Mouse (Mus musculus) sigmoid colon, adult 10 weeks (tissue): ENCODE data around the gene Slc22a23. TPM values are rescaled to one million over a fixed set of nuclear protein-coding genes. Genes with fewer than 3 reads are reported as not detected.

Experiments
- polyA plus RNA-seq: library from polyadenylated mRNA; stranded (reverse); fragments of 350-450 nt; fragmentation: Illumina TruSeq; extraction: RNeasy Lipid Tissue Mini Kit (QIAGEN cat#74804); gene quantifications from one replicate; pipeline ENCODE4 v1.2.3, GENCODE M21; 2014; ENCODE audit warnings: low read depth, low replicate concordance

The Slc22a23 gene
- 41.0 TPM for polyA plus RNA-seq

DNA sequence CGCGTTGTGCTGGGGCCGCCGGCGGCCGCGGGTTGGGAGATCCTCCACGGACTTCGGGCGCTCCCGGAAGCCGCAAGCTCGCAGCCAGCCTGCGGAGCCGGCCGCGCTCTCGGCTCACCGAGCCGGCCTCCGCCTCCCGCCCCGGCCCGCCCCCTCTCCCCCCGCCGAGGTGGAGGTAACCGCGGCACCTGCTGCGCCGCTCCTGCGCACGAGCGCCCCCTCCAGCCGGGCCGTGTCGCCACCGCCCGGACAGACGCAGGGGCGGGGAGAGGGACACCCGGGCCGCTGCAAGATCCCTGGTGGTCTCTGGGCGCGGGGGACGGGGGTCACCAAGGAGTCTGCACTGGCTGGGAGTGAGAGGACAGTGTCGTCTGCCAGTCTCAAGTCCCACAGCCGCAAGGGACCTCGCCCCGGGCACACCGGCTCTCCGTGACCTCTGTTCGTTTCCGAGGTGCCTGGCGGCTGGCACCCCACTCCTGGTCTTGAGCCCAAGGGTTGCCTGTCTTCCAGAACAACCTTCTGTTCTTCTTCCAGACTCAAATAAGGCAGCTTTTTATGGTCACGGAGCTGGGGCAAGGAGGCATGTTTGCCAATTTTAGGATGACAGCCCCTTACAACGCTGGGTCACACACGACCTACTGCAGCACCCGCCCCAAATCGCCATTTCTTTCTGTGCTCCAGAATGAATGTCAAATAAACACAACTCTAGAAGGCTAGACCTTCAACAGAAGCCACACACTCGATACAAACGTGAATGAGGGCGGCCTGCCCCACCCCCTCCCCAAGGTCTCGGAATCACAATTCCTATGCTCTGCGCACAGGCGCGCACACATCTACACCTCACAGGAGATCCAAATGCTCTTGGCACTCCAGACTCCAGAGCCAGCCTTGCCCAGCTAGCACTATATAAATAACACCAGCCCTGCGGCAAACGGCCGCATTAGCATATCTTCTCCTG lies at the start of gene Slc22a23:
Gene Slc22a23, minus strand, starts transcription at position 55 of the 958 bp plus-strand sequence.

DNA sequence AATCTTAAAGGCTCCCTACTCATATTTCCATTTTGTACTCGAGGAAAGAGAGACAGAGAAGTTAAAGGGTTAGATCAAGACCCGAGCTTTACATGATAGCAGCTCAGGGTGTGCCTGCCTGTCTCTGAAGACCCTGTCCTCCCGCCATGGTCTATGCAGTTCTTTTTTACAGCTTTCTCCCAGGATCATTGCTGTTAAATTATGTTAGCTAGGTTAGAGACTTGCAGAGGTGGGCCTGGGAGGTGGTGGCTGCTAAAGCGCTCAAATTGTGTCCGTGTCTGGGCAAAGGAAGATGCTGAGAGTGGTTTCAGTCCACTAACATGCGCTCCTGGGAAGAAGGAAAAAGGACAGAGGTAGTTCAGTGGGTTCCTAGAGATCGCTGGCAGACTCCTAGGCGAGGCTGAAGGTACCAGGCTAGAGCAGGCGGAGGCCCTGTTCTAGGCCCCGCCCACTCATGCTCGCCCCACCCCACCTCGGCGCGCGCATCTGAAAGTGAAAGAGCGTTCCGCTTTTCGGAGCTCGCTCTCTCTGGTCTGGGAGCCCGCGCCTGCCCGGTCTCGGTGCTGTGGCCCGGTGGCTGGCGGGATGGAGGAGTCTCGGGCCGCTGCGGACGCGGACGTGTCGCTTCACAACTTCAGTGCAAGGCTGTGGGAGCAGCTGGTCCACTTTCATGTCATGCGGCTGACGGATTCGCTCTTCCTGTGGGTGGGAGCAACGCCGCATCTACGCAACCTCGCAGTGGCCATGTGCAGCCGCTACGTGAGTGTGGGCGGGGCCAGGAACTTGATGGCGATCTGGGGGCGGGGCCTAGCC lies 182.3 kb downstream of the Slc22a23 start, which contains the start of gene Psmg4:
Gene Psmg4, plus strand, starts transcription at position 474 of the 813 bp plus-strand sequence.

DNA sequence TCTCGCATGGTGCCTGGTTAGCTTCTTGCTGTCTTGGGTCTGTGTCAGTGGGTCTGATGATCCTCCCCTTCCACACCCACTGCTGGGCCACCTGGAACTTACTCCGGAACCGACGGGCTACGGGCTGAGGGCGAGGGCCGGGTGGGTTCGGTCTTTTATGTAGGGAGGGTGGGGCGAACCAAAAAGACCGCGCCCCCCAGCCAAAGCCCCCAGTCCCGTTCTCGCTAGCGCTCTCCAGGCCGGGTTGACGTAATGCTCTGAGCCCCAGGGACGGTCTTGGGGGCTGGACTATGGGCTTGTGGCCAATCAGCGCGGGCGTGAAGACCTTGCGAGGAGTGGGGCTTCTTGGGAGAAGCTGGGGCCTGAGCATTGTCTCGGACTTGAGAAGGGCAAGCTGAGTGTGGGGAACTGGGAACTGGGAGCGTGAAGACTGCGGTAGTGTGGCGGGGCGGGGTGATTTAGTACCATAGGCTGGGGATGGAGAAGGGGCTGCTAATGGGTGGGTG lies 214.7 kb downstream of the Slc22a23 start, which contains the start of gene Tubb2b:
Gene Tubb2b, minus strand, starts transcription at position 241 of the 506 bp plus-strand sequence.

Other genes starting within 250 kb of the Slc22a23 start
- 1.6 TPM for gene Tubb2b, start 214.7 kb downstream of the Slc22a23 start, polyA plus RNA-seq
- 5.6 TPM for gene Psmg4, start 182.2 kb downstream of the Slc22a23 start, polyA plus RNA-seq